Mouse (Mus musculus): ENCODE results near the gene Ccdc120. TPM values are rescaled to one million over a fixed set of nuclear protein-coding genes. Genes with fewer than 3 reads are reported as not detected.
"Not testable (repeated sequence)": the region's sequence is repeated elsewhere in the genome, so short reads cannot be mapped to it uniquely, and the experiment has no call there.

Gene Ccdc120
- polyA plus RNA-seq, 1 experiment from 2014 or later, result 4.1 TPM

- no peaks in the 10 kb centered on the region for H3K9me3 ChIP-seq (replicated peaks; ENCODE audit: control insufficient read depth, low read length)
- peak overlapping the region; percentile 58 for H3K4me2 ChIP-seq (ENCODE audit: low read depth, low read length)
- peak overlapping the region; percentile 66 for H3K4me3 ChIP-seq (ENCODE audit: low read length)
- H3K36me3 ChIP-seq (ENCODE audit: control insufficient read depth, insufficient read depth), result peaks cover 3% of the 10 kb centered on the region; the same call in 1 of the 2 replicates
- ATAC-seq (replicated peaks; ENCODE audit: extremely low read depth, insufficient read depth, low FRiP score), result no peak
- H3K9ac ChIP-seq (ENCODE audit: low read length), result peak overlapping the region; percentile 75
- no peaks in the 10 kb centered on the region for H3K27me3 ChIP-seq (ENCODE audit: control insufficient read depth, insufficient read depth, low read length)
- peaks cover 11% of the 10 kb centered on the region for H3K4me1 ChIP-seq (ENCODE audit: control insufficient read depth, insufficient read depth, low read length)
- WGBS, result 10% methylated on average over 22 of the region's 22 CpGs
- peak overlapping the region; percentile 82 for H3K27ac ChIP-seq (ENCODE audit: low read length)
Observed at GRCm38 (mm10) chrX:7763631-7764393, 13.1 kb upstream of the Ccdc120 start.

GRCm38 (mm10) chrX:7762921-7763197, 12.2 kb upstream of the Ccdc120 start:
- peak overlapping the region; percentile 82 for H3K27ac ChIP-seq (ENCODE audit: low read length)
- peak; percentile 15; the same call in 1 of the 2 replicates for ATAC-seq (replicated peaks; ENCODE audit: extremely low read depth, insufficient read depth, low FRiP score)
- peaks cover 11% of the 10 kb centered on the region for H3K4me1 ChIP-seq (ENCODE audit: control insufficient read depth, insufficient read depth, low read length)
- peak overlapping the region; percentile 66 for H3K4me3 ChIP-seq (ENCODE audit: low read length)
- H3K27me3 ChIP-seq (ENCODE audit: control insufficient read depth, insufficient read depth, low read length), result no peaks in the 10 kb centered on the region
- peak overlapping the region; percentile 75 for H3K9ac ChIP-seq (ENCODE audit: low read length)
- 11% methylated on average over 21 of the region's 21 CpGs for WGBS
- H3K4me2 ChIP-seq (ENCODE audit: low read depth, low read length), result peak overlapping the region; percentile 58
- no peaks in the 10 kb centered on the region for H3K9me3 ChIP-seq (replicated peaks; ENCODE audit: control insufficient read depth, low read length)
- peaks cover 3% of the 10 kb centered on the region; the same call in 1 of the 2 replicates for H3K36me3 ChIP-seq (ENCODE audit: control insufficient read depth, insufficient read depth)

DNA sequence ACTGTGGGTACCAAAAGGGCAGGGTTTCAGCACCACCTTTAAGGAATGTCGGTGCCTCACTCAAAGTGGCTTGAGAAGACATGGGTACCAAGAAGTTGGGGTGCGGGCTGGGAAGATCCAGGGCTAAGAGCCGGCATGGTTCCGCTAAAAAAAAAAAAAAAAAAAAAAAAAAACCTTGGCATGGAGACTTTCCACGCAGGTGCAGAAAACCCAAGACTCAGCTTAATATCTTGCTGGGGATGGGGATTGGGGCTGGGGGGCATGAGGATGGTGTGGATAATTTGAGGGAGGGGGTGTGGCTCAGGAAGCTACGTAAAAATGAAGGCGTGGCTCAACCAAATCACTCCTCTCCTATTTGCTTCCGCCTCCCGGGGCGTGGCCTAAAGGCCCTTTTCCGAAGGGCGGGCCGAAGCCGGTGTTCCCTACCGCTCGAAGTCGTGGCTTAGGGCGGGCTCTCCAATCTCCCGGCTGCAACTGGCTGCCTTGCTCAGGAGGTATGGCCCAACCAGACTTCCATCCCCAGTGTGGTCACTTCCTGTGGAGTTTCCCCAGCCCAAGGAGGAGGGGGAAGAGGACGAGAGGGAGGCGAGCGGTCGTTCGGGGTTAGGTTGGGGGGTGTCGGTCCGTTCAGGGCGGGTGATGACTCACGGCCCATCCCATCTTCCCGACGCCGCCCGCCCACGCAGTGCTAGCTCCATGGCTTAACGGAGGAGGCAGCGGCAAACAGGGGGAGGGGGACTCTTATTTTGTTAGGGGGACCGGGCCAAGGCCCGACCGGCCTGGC, 11.6 kb upstream of the Ccdc120 start, which contains the start of gene Tfe3:
Gene Tfe3 (plus strand): TSS at position 424 of the 784 bp plus-strand sequence.
- peak; percentile 95 for ATAC-seq (replicated peaks; ENCODE audit: extremely low read depth, insufficient read depth, low FRiP score)
- Histone ChIP-seq H3K9ac (ENCODE audit: low read length) (peak within 1 kb of the TSS; percentile 75), H3K36me3 (ENCODE audit: control insufficient read depth, insufficient read depth) (peaks cover 3% of the 10 kb centered on the region; the same call in 1 of the 2 replicates), H3K27ac (ENCODE audit: low read length) (peak within 1 kb of the TSS; percentile 82), H3K4me1 (ENCODE audit: control insufficient read depth, insufficient read depth, low read length) (peaks cover 11% of the 10 kb centered on the region), H3K4me3 (ENCODE audit: low read length) (peak within 1 kb of the TSS; percentile 66), H3K9me3 (replicated peaks; ENCODE audit: control insufficient read depth, low read length) (no peaks in the 10 kb centered on the region), H3K4me2 (ENCODE audit: low read depth, low read length) (peak within 1 kb of the TSS; percentile 58), H3K27me3 (ENCODE audit: control insufficient read depth, insufficient read depth, low read length) (no peaks in the 10 kb centered on the region)
- WGBS, result 15% methylated on average over 38 of the region's 38 CpGs

DNA sequence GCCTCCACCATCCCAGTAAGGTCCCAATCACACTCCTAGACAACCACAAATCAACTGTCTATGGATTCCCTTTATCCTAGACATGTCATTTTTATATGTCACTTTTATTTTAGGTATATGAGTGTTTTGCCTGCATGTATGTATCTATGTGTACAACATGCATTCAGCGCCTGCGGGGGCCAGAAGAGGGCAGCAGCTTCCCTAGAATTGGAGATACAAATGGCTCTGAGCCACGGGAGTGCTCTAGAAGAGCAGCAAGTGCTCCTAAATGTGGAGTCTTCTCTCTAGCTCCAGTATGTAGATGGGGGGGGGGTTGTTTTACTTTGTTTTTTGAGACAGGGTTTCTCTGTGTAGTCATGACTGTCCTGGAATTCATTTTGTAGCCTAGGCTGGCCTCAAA, 2.9 kb upstream of the Ccdc120 start:
- H3K4me3 ChIP-seq (ENCODE audit: low read length); H3K4me2 ChIP-seq (ENCODE audit: low read depth, low read length); H3K4me1 ChIP-seq (ENCODE audit: control insufficient read depth, insufficient read depth, low read length); ATAC-seq (replicated peaks; ENCODE audit: extremely low read depth, insufficient read depth, low FRiP score); H3K9me3 ChIP-seq (replicated peaks; ENCODE audit: control insufficient read depth, low read length); H3K9ac ChIP-seq (ENCODE audit: low read length); H3K27me3 ChIP-seq (ENCODE audit: control insufficient read depth, insufficient read depth, low read length); H3K36me3 ChIP-seq (ENCODE audit: control insufficient read depth, insufficient read depth); H3K27ac ChIP-seq (ENCODE audit: low read length): not testable (repeated sequence)
- WGBS, result 17% methylated on average over 3 of the region's 3 CpGs

GRCm38 (mm10) chrX:7745429-7745828, 5.3 kb downstream of the Ccdc120 start:
- Histone ChIP-seq H3K4me1 (ENCODE audit: control insufficient read depth, insufficient read depth, low read length) (no peaks in the 10 kb centered on the region), H3K27me3 (ENCODE audit: control insufficient read depth, insufficient read depth, low read length) (no peaks in the 10 kb centered on the region), H3K27ac (ENCODE audit: low read length) (no peak overlapping the region), H3K9me3 (replicated peaks; ENCODE audit: control insufficient read depth, low read length) (no peaks in the 10 kb centered on the region), H3K4me2 (ENCODE audit: low read depth, low read length) (no peak overlapping the region), H3K4me3 (ENCODE audit: low read length) (no peak overlapping the region), H3K9ac (ENCODE audit: low read length) (no peak overlapping the region), H3K36me3 (ENCODE audit: control insufficient read depth, insufficient read depth) (no peaks in the 10 kb centered on the region)
- no peak for ATAC-seq (replicated peaks; ENCODE audit: extremely low read depth, insufficient read depth, low FRiP score)
- 93% methylated on average over 8 of the region's 8 CpGs for WGBS

DNA sequence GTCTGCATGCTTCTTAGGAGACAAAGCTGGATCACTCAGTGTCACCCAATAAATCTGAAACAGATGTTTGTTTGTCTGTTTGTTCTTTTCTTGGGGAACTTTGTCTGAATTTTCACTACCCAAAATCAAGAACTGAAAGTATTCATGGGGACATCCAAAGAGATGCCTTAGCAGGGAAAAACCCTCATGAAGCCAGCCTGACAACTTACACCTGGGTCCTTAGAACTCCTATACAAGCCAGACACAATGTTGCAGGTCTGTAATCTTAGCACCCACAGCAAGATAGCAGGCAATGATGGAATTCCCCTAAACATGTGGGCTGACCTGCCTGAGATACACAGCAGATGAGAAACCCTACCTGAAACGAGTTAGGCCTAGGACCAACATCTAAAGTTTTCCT, 5.8 kb downstream of the Ccdc120 start:
- ATAC-seq (replicated peaks; ENCODE audit: extremely low read depth, insufficient read depth, low FRiP score), result no peak
- H3K27me3 ChIP-seq (ENCODE audit: control insufficient read depth, insufficient read depth, low read length), result no peaks in the 10 kb centered on the region
- H3K9me3 ChIP-seq (replicated peaks; ENCODE audit: control insufficient read depth, low read length), result no peaks in the 10 kb centered on the region
- 43% methylated on average over 1 of the region's 1 CpGs for WGBS
- H3K27ac ChIP-seq (ENCODE audit: low read length), result no peak overlapping the region
- no peaks in the 10 kb centered on the region for H3K4me1 ChIP-seq (ENCODE audit: control insufficient read depth, insufficient read depth, low read length)
- no peak overlapping the region for H3K4me2 ChIP-seq (ENCODE audit: low read depth, low read length)
- H3K36me3 ChIP-seq (ENCODE audit: control insufficient read depth, insufficient read depth), result no peaks in the 10 kb centered on the region
- H3K4me3 ChIP-seq (ENCODE audit: low read length), result no peak overlapping the region
- no peak overlapping the region for H3K9ac ChIP-seq (ENCODE audit: low read length)

- no peaks in the 10 kb centered on the region for H3K4me1 ChIP-seq (ENCODE audit: control insufficient read depth, insufficient read depth, low read length)
- no peak overlapping the region for H3K4me2 ChIP-seq (ENCODE audit: low read depth, low read length)
- no peaks in the 10 kb centered on the region for H3K9me3 ChIP-seq (replicated peaks; ENCODE audit: control insufficient read depth, low read length)
- no peak for ATAC-seq (replicated peaks; ENCODE audit: extremely low read depth, insufficient read depth, low FRiP score)
- WGBS, result 45% methylated on average over 5 of the region's 5 CpGs
- no peak overlapping the region for H3K9ac ChIP-seq (ENCODE audit: low read length)
- no peaks in the 10 kb centered on the region for H3K36me3 ChIP-seq (ENCODE audit: control insufficient read depth, insufficient read depth)
- no peaks in the 10 kb centered on the region for H3K27me3 ChIP-seq (ENCODE audit: control insufficient read depth, insufficient read depth, low read length)
- H3K4me3 ChIP-seq (ENCODE audit: low read length), result no peak overlapping the region
- H3K27ac ChIP-seq (ENCODE audit: low read length), result no peak overlapping the region
Observed at GRCm38 (mm10) chrX:7743470-7743869, 7.2 kb downstream of the Ccdc120 start.

- 63% methylated on average over 5 of the region's 5 CpGs for WGBS
- no peak overlapping the region for H3K9ac ChIP-seq (ENCODE audit: low read length)
- no peaks in the 10 kb centered on the region for H3K27me3 ChIP-seq (ENCODE audit: control insufficient read depth, insufficient read depth, low read length)
- no peak for ATAC-seq (replicated peaks; ENCODE audit: extremely low read depth, insufficient read depth, low FRiP score)
- no peak overlapping the region for H3K4me2 ChIP-seq (ENCODE audit: low read depth, low read length)
- H3K36me3 ChIP-seq (ENCODE audit: control insufficient read depth, insufficient read depth), result no peaks in the 10 kb centered on the region
- H3K27ac ChIP-seq (ENCODE audit: low read length), result no peak overlapping the region
- no peaks in the 10 kb centered on the region for H3K9me3 ChIP-seq (replicated peaks; ENCODE audit: control insufficient read depth, low read length)
- H3K4me3 ChIP-seq (ENCODE audit: low read length), result no peak overlapping the region
- H3K4me1 ChIP-seq (ENCODE audit: control insufficient read depth, insufficient read depth, low read length), result no peaks in the 10 kb centered on the region
Observed at GRCm38 (mm10) chrX:7741103-7741502, 9.6 kb downstream of the Ccdc120 start.
